Mouse (Mus musculus): Measurements from ENCODE around the gene Pias3. TPM values are rescaled to one million over a fixed set of nuclear protein-coding genes. Genes with fewer than 3 reads are reported as not detected.

Pias3 gene
- polyA plus RNA-seq, 1 experiment, result 32.3 TPM

DNA sequence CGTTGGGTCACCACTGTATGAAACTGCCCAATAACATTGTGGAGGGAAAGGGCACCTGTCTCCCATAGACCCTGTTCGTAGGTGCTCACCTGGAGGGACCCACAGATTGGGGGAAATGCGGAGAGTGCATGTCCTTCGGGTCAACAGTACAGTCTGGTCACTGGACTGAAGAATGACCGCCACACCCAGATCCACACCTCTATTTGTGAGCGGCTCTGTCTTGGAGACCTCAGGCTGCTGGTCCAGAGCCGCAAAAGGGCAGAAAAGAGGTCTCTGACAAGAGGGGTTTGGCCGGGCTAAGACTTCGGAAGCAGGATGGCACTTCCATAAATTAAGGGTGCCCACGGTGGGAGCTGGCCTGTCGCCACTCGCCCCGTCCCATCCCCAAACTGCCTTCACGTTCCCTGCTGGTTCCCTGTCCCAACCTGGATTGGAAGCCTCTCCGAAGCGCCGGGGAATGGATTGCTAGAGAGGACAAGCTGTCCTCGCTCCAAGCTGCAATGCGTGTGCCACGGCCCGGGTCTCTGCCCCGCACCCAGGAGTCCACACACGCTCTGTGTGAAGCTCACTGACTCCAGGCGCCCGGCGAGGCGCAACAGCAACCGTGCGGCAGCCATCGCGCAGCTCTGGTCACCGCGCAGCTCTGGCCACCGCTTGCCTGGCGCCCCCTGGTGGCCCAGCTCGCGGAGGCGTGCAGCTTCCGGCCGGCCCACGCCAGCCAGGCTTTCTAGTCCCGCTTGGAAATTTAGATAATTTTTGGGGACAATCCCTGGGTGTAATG lies 11.9 kb downstream of the Pias3 start, which contains the start of gene Nudt17:
Nudt17 (minus strand) TSS at position 660 of the 781 bp plus-strand sequence.
- TF ChIP-seq CTCF (IDR thresholded peaks at IDR 0.05; ENCODE audit: borderline replicate concordance, extremely low read depth, insufficient read depth, insufficient read length) (peak; percentile 91), POLR2A (IDR thresholded peaks at IDR 0.05; ENCODE audit: borderline replicate concordance, extremely low read depth, insufficient read depth, insufficient read length, poor library complexity, severe bottlenecking) (no peak)
- peak; percentile 83 for DNase-seq (ENCODE audit: low read depth)

DNA sequence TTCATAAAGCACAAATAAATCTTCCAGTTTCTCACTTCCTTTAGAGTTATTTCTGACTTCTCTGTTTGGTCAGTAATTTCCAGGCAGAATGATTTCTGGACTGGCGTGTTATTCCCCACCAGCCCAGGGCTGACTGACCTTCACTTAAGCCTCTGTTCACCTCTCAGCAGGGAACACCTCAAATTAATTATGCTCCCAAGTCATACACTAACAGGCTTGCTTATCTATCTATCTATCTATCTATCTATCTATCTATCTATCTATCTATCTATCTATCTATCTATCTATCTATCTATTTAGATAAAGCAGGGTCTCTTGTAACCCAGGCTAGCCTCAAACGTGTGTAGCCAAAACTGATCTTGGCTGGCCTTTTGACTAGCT lies 12.5 kb downstream of the Pias3 start:
- no peak for DNase-seq (ENCODE audit: low read depth)

GRCm38 (mm10) chr3:96714286-96714685 lies 18.1 kb downstream of the Pias3 start:
- no peak for DNase-seq (ENCODE audit: low read depth)
- TF ChIP-seq CTCF (IDR thresholded peaks at IDR 0.05; ENCODE audit: borderline replicate concordance, extremely low read depth, insufficient read depth, insufficient read length) (no peak), POLR2A (IDR thresholded peaks at IDR 0.05; ENCODE audit: borderline replicate concordance, extremely low read depth, insufficient read depth, insufficient read length, poor library complexity, severe bottlenecking) (no peak)

More for the DNA sequence above, 12.5 kb downstream of the Pias3 start:
- TF ChIP-seq POLR2A (IDR thresholded peaks at IDR 0.05; ENCODE audit: borderline replicate concordance, extremely low read depth, insufficient read depth, insufficient read length, poor library complexity, severe bottlenecking), result no peak
- no peak for TF ChIP-seq CTCF (IDR thresholded peaks at IDR 0.05; ENCODE audit: borderline replicate concordance, extremely low read depth, insufficient read depth, insufficient read length)

DNA sequence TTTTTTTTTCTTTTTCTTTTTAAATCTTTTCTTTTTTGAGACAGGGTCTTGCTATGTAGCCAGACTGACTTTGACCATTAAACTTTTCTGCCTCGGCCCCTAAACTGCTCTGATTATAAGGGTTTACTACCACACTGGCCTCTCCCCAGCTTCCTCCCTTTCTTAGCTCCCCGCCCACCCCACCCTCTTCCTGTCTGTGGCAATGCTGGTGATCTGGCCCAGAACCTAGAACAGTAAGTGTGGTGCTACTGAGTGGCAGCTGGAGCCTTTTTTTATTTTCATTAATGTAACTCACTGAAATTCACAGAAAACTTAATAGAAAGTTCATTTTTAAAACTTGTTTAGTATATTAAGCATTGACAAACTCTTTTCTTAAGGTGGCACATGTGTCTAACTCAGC lies 19.7 kb downstream of the Pias3 start:
- no peak for DNase-seq (ENCODE audit: low read depth)
- TF ChIP-seq CTCF (IDR thresholded peaks at IDR 0.05; ENCODE audit: borderline replicate concordance, extremely low read depth, insufficient read depth, insufficient read length) (no peak), POLR2A (IDR thresholded peaks at IDR 0.05; ENCODE audit: borderline replicate concordance, extremely low read depth, insufficient read depth, insufficient read length, poor library complexity, severe bottlenecking) (no peak)

- no peak for TF ChIP-seq POLR2A (IDR thresholded peaks at IDR 0.05; ENCODE audit: borderline replicate concordance, extremely low read depth, insufficient read depth, insufficient read length, poor library complexity, severe bottlenecking)
- peak; percentile 55 for TF ChIP-seq CTCF (IDR thresholded peaks at IDR 0.05; ENCODE audit: borderline replicate concordance, extremely low read depth, insufficient read depth, insufficient read length)
- DNase-seq (ENCODE audit: low read depth), result peak; percentile 47
Observed at GRCm38 (mm10) chr3:96719173-96719572, 23.0 kb downstream of the Pias3 start.

- TF ChIP-seq CTCF (IDR thresholded peaks at IDR 0.05; ENCODE audit: borderline replicate concordance, extremely low read depth, insufficient read depth, insufficient read length) (no peak), POLR2A (IDR thresholded peaks at IDR 0.05; ENCODE audit: borderline replicate concordance, extremely low read depth, insufficient read depth, insufficient read length, poor library complexity, severe bottlenecking) (peak; percentile 82)
- peak; percentile 97 for DNase-seq (ENCODE audit: low read depth)
Observed at GRCm38 (mm10) chr3:96727343-96727827, 31.2 kb downstream of the Pias3 start, which contains the start of the genes Polr3c and Rnf115. Gene Polr3c, minus strand, starts transcription at chr3:96727628. Gene Rnf115, plus strand, starts transcription at chr3:96727664.

DNA sequence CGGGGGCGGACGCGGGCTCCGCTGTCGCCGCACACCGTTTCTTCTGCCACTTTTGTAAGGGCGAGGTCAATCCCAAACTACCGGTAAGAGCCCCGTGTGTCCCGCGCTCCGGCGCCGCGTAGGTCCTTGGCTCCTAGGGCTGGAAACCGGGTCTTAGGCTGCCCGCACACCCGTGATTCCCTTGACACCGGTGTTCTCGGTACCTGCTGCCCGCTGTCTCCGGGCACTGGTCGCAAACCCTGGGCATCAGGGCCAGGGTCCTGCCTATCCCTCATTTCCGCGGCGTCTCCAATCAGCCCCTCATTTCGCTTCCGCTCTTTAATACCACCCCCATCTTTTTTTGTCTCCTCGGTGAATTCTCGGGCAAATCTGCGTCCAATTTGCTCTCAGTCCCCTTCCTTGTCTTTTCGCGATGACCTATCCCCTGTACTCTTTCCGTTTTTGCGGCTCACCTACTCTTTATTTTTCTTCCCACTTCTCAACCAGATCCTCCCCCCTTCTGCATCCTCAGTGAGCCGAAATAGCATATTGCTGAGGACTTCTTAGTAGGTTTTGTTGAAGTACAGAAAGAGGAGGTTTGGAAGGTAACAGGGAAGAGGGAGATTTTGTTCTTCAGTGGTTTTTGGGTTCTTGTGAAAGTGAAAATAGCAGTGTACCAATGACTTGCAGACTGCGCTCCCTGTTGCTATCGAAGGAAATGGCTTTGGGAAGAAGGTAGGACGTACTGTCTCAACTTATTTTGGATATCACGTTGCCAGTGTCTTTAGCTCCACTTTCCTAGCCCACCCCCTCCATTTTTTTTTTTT lies 31.8 kb downstream of the Pias3 start:
- no peak for TF ChIP-seq POLR2A (IDR thresholded peaks at IDR 0.05; ENCODE audit: borderline replicate concordance, extremely low read depth, insufficient read depth, insufficient read length, poor library complexity, severe bottlenecking)
- no peak for TF ChIP-seq CTCF (IDR thresholded peaks at IDR 0.05; ENCODE audit: borderline replicate concordance, extremely low read depth, insufficient read depth, insufficient read length)
- no peak for DNase-seq (ENCODE audit: low read depth)

GRCm38 (mm10) chr3:96728634-96729402 lies 32.6 kb downstream of the Pias3 start:
- DNase-seq (ENCODE audit: low read depth), result no peak
- no peak for TF ChIP-seq POLR2A (IDR thresholded peaks at IDR 0.05; ENCODE audit: borderline replicate concordance, extremely low read depth, insufficient read depth, insufficient read length, poor library complexity, severe bottlenecking)

GRCm38 (mm10) chr3:96729403-96729784 lies 33.2 kb downstream of the Pias3 start:
- no peak for DNase-seq (ENCODE audit: low read depth)
- TF ChIP-seq POLR2A (IDR thresholded peaks at IDR 0.05; ENCODE audit: borderline replicate concordance, extremely low read depth, insufficient read depth, insufficient read length, poor library complexity, severe bottlenecking), result no peak
- TF ChIP-seq CTCF (IDR thresholded peaks at IDR 0.05; ENCODE audit: borderline replicate concordance, extremely low read depth, insufficient read depth, insufficient read length), result no peak

GRCm38 (mm10) chr3:96730785-96731184 lies 34.6 kb downstream of the Pias3 start:
- DNase-seq (ENCODE audit: low read depth), result no peak
- TF ChIP-seq CTCF (IDR thresholded peaks at IDR 0.05; ENCODE audit: borderline replicate concordance, extremely low read depth, insufficient read depth, insufficient read length) (no peak), POLR2A (IDR thresholded peaks at IDR 0.05; ENCODE audit: borderline replicate concordance, extremely low read depth, insufficient read depth, insufficient read length, poor library complexity, severe bottlenecking) (no peak)

DNA sequence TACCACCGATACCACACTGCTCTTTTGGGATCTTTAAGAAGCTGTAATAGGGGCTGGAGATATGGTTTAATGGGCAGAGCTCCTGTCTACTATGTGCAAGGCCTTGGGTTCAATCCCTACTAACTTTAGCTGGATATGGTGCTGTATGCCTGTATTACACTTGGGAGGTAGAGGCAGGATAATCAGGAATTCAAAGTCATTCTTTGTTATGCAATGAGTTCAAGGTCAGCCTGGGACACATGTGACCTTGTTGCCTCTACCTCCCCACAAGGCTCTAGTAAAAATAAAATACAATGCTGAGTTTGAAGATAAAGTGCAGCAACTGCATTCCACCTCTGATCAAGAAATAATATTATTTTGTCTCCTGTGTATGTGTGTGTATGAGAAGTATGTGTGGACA lies 37.8 kb downstream of the Pias3 start:
- TF ChIP-seq POLR2A (IDR thresholded peaks at IDR 0.05; ENCODE audit: borderline replicate concordance, extremely low read depth, insufficient read depth, insufficient read length, poor library complexity, severe bottlenecking), result no peak
- no peak for TF ChIP-seq CTCF (IDR thresholded peaks at IDR 0.05; ENCODE audit: borderline replicate concordance, extremely low read depth, insufficient read depth, insufficient read length)
- no peak for DNase-seq (ENCODE audit: low read depth)

Measured in brain, embryonic 14.5 days (tissue).